In genomic region chr2:164389499-164389898, GRCm38 (mm10) we compare ENCODE assay signal across 8 mouse cellular contexts. TPM values are rescaled to one million over a fixed set of nuclear protein-coding genes. Genes with fewer than 3 reads are reported as not detected.
DNase-seq lines count a peak whose midpoint lies in the region; ATAC-seq and TF ChIP-seq lines count a peak whose summit lies in the region.

No protein-coding gene starts in this region.

- TF ChIP-seq POLR2A in cerebellum, adult 2 months (IDR thresholded peaks at IDR 0.05; ENCODE audit: borderline replicate concordance, insufficient read depth, low read length) = no peak
- TF ChIP-seq POLR2A in lung, adult 2 months (IDR thresholded peaks at IDR 0.05; ENCODE audit: borderline replicate concordance, extremely low read depth, low read depth, low read length) = no peak

- DNase-seq in cerebellum, adult 2 months = peak; percentile 78 to 89
- peak; percentile 92 for DNase-seq in forebrain, postnatal 0 days
- DNase-seq in heart, postnatal 36 days = peak; percentile 83 to 86
- peak; percentile 79 to 93 for DNase-seq in layer of hippocampus, adult 2 months (ENCODE audit: low spot score in 2 of 2)
- peak; percentile 84 for DNase-seq in lung, adult 2 months
- DNase-seq in testis, postnatal 10 days (ENCODE audit: low spot score) = peak; percentile 92

- H3K9ac ChIP-seq in forebrain, postnatal 0 days = peak overlapping the region; percentile 69
- peak overlapping the region; percentile 46 for H3K9ac ChIP-seq in neural tube, embryonic 15.5 days (replicated peaks)

- TF ChIP-seq CTCF in E14TG2a.4 (conservative IDR thresholded peaks at IDR 0.05; ENCODE audit: low read length) = peak; percentile 95
- peak; percentile 66 for TF ChIP-seq CTCF in cerebellum, adult 2 months (IDR thresholded peaks at IDR 0.05; ENCODE audit: borderline replicate concordance, insufficient read depth, low read depth, low read length)
- peak; percentile 90 for TF ChIP-seq CTCF in forebrain, postnatal 0 days (IDR thresholded peaks at IDR 0.05; ENCODE audit: low read depth)
- TF ChIP-seq CTCF in layer of hippocampus, adult 2 months (conservative IDR thresholded peaks at IDR 0.05) = peak; percentile 85
- peak; percentile 65 for TF ChIP-seq CTCF in lung, adult 2 months (IDR thresholded peaks at IDR 0.05; ENCODE audit: insufficient read depth, low read length)

- intact Hi-C loops in heart, postnatal 36 days (cut with DNase I) = loop anchor here (5.0 kb wide), 1 partner anchor 287 kb away; no protein-coding TSS in a partner anchor

- peaks cover 80% of the 10 kb centered on the region for H3K27me3 ChIP-seq in E14TG2a.4 (ENCODE audit: insufficient read depth, low read length)
- H3K27me3 ChIP-seq in cerebellum, adult 2 months (ENCODE audit: control insufficient read depth, insufficient read depth, low read length) = no peaks in the 10 kb centered on the region
- H3K27me3 ChIP-seq in forebrain, postnatal 0 days (ENCODE audit: insufficient read depth, low read length) = no peaks in the 10 kb centered on the region
- peaks cover 28% of the 10 kb centered on the region for H3K27me3 ChIP-seq in neural tube, embryonic 15.5 days (replicated peaks)

- no peak overlapping the region for H3K27ac ChIP-seq in cerebellum, adult 2 months (ENCODE audit: insufficient read depth, low read length)
- peak overlapping the region; percentile 66 for H3K27ac ChIP-seq in forebrain, postnatal 0 days (ENCODE audit: low read depth, low read length)
- peak overlapping the region; percentile 86 for H3K27ac ChIP-seq in layer of hippocampus, adult 2 months
- peak overlapping the region; percentile 75 for H3K27ac ChIP-seq in neural tube, embryonic 15.5 days (replicated peaks)

- no peaks in the 10 kb centered on the region for H3K36me3 ChIP-seq in E14TG2a.4 (ENCODE audit: insufficient read depth, low read length)
- H3K36me3 ChIP-seq in forebrain, postnatal 0 days (ENCODE audit: insufficient read depth) = no peaks in the 10 kb centered on the region
- H3K36me3 ChIP-seq in neural tube, embryonic 15.5 days = no peaks in the 10 kb centered on the region

- H3K4me2 ChIP-seq in forebrain, postnatal 0 days (ENCODE audit: low read depth) = peak overlapping the region; percentile 63
- H3K4me2 ChIP-seq in neural tube, embryonic 15.5 days = peak overlapping the region; percentile 82

- peak overlapping the region; percentile 75 for H3K4me3 ChIP-seq in E14TG2a.4 (replicated peaks; ENCODE audit: low read length)
- peak overlapping the region; percentile 70 for H3K4me3 ChIP-seq in cerebellum, adult 2 months (replicated peaks; ENCODE audit: insufficient read depth, low read depth, low read length)
- peak overlapping the region; percentile 52 for H3K4me3 ChIP-seq in forebrain, postnatal 0 days (ENCODE audit: low read depth, low read length)
- H3K4me3 ChIP-seq in layer of hippocampus, adult 2 months = peak overlapping the region; percentile 65
- peak overlapping the region; percentile 59 for H3K4me3 ChIP-seq in lung, adult 2 months (replicated peaks; ENCODE audit: extremely low read depth, low read depth, low read length)
- peak overlapping the region; percentile 54 for H3K4me3 ChIP-seq in neural tube, embryonic 15.5 days (replicated peaks)

- peak; percentile 82 for ATAC-seq in forebrain, postnatal 0 days
- peak; percentile 77 for ATAC-seq in neural tube, embryonic 15.5 days (ENCODE audit: low FRiP score)

- peaks cover 13% of the 10 kb centered on the region for H3K9me3 ChIP-seq in E14TG2a.4 (ENCODE audit: low read length)
- H3K9me3 ChIP-seq in forebrain, postnatal 0 days (ENCODE audit: low read length) = no peaks in the 10 kb centered on the region
- H3K9me3 ChIP-seq in neural tube, embryonic 15.5 days (replicated peaks) = no peaks in the 10 kb centered on the region

- WGBS in cerebellum, adult 2 months = 1% methylated on average over 30 of the region's 30 CpGs
- 3% methylated on average over 30 of the region's 30 CpGs for WGBS in forebrain, postnatal 0 days
- WGBS in lung, adult 2 months = 1% methylated on average over 30 of the region's 30 CpGs
- WGBS in neural tube, embryonic 15.5 days = under 1% methylated on average over 30 of the region's 30 CpGs

- H3K4me1 ChIP-seq in E14TG2a.4 (replicated peaks; ENCODE audit: low read depth, low read length) = peaks cover 16% of the 10 kb centered on the region
- no peaks in the 10 kb centered on the region for H3K4me1 ChIP-seq in cerebellum, adult 2 months (ENCODE audit: control insufficient read depth, insufficient read depth, low read length)
- H3K4me1 ChIP-seq in forebrain, postnatal 0 days (ENCODE audit: insufficient read depth) = no peaks in the 10 kb centered on the region
- H3K4me1 ChIP-seq in lung, adult 2 months (ENCODE audit: control insufficient read depth, insufficient read depth, low read length) = no peaks in the 10 kb centered on the region; the same call in 1 of the 2 replicates
- H3K4me1 ChIP-seq in neural tube, embryonic 15.5 days = peaks cover 26% of the 10 kb centered on the region

RNA-seq across cellular contexts. Expression of gene Slpi, which starts 0.6 kb away (rescaled TPM):
- polyA plus RNA-seq in cerebellum, adult 2 months (2012; rRNA removed) = 0.80 TPM in 1 of 2 replicates, not detected in the other
- total RNA-seq in forebrain, postnatal 0 days (2014; rRNA removed) = not detected in 2 replicates
- 0.71 and 0.77 TPM in 2 replicates for polyA plus RNA-seq in forebrain, postnatal 0 days (2015; fragmentation: Nextera tagmentation; extraction: Ambion mirVana)
- total RNA-seq in heart, postnatal 36 days (2021) = 10 to 100 TPM in 1 of 2 experiments, 1 to 10 TPM in 1; 8.0 to 11.0 TPM
- 1 to 10 TPM in 1 of 2 experiments, not detected in 1; 1.8 TPM for total RNA-seq in layer of hippocampus, adult 2 months (2021)
- polyA plus RNA-seq in lung, adult 2 months (2012; rRNA removed) = 64.8 and 662 TPM in 2 replicates
- polyA plus RNA-seq in neural tube, embryonic 15.5 days (2015; fragmentation: Nextera tagmentation; extraction: Ambion mirVana) = 0.36 and 0.43 TPM in 2 replicates

RNA-seq across cellular contexts. Expression of gene Rbpjl, which starts 13.4 kb away (rescaled TPM):
- 0.34 and 0.36 TPM in 2 replicates for polyA plus RNA-seq in cerebellum, adult 2 months (2012; rRNA removed)
- 0.46 TPM in 1 of 2 replicates, not detected in the other for total RNA-seq in forebrain, postnatal 0 days (2014; rRNA removed)
- polyA plus RNA-seq in forebrain, postnatal 0 days (2015; fragmentation: Nextera tagmentation; extraction: Ambion mirVana) = 0.17 and 0.33 TPM in 2 replicates
- not detected for total RNA-seq in heart, postnatal 36 days (2021)
- under 1 TPM; 0.07 to 0.46 TPM for total RNA-seq in layer of hippocampus, adult 2 months (2021)
- polyA plus RNA-seq in lung, adult 2 months (2012; rRNA removed) = 86.8 and 101 TPM in 2 replicates
- 0.17 and 0.61 TPM in 2 replicates for polyA plus RNA-seq in neural tube, embryonic 15.5 days (2015; fragmentation: Nextera tagmentation; extraction: Ambion mirVana)

RNA-seq across cellular contexts. Expression of gene Matn4, which starts 15.5 kb away (rescaled TPM):
- 5.5 and 5.9 TPM in 2 replicates for polyA plus RNA-seq in cerebellum, adult 2 months (2012; rRNA removed)
- total RNA-seq in forebrain, postnatal 0 days (2014; rRNA removed) = 6.2 and 6.3 TPM in 2 replicates
- 3.3 and 7.1 TPM in 2 replicates for polyA plus RNA-seq in forebrain, postnatal 0 days (2015; fragmentation: Nextera tagmentation; extraction: Ambion mirVana)
- total RNA-seq in heart, postnatal 36 days (2021) = under 1 TPM; 0.51 to 0.75 TPM
- total RNA-seq in layer of hippocampus, adult 2 months (2021) = 10 to 100 TPM; 10.3 to 11.2 TPM
- polyA plus RNA-seq in lung, adult 2 months (2012; rRNA removed) = 78.0 and 80.1 TPM in 2 replicates
- polyA plus RNA-seq in neural tube, embryonic 15.5 days (2015; fragmentation: Nextera tagmentation; extraction: Ambion mirVana) = 8.5 and 11.1 TPM in 2 replicates

RNA-seq across cellular contexts. Expression of gene Sdc4, which starts 54.2 kb away (rescaled TPM):
- 65.7 and 69.5 TPM in 2 replicates for polyA plus RNA-seq in cerebellum, adult 2 months (2012; rRNA removed)
- total RNA-seq in forebrain, postnatal 0 days (2014; rRNA removed) = 11.8 and 14.0 TPM in 2 replicates
- polyA plus RNA-seq in forebrain, postnatal 0 days (2015; fragmentation: Nextera tagmentation; extraction: Ambion mirVana) = 8.0 and 16.5 TPM in 2 replicates
- 10 to 100 TPM; 20.6 to 20.7 TPM for total RNA-seq in heart, postnatal 36 days (2021)
- 100 to 1,000 TPM; 122 to 137 TPM for total RNA-seq in layer of hippocampus, adult 2 months (2021)
- polyA plus RNA-seq in lung, adult 2 months (2012; rRNA removed) = 75.1 and 91.1 TPM in 2 replicates
- polyA plus RNA-seq in neural tube, embryonic 15.5 days (2015; fragmentation: Nextera tagmentation; extraction: Ambion mirVana) = 9.0 and 26.2 TPM in 2 replicates

RNA-seq across cellular contexts. Expression of gene Svs5, which starts 57.0 kb away (rescaled TPM):
- 0.20 TPM in 1 of 2 replicates, not detected in the other for polyA plus RNA-seq in cerebellum, adult 2 months (2012; rRNA removed)
- total RNA-seq in forebrain, postnatal 0 days (2014; rRNA removed) = not detected in 2 replicates
- polyA plus RNA-seq in forebrain, postnatal 0 days (2015; fragmentation: Nextera tagmentation; extraction: Ambion mirVana) = not detected in 2 replicates
- total RNA-seq in heart, postnatal 36 days (2021) = not detected
- not detected for total RNA-seq in layer of hippocampus, adult 2 months (2021)
- polyA plus RNA-seq in lung, adult 2 months (2012; rRNA removed) = not detected in 2 replicates
- polyA plus RNA-seq in neural tube, embryonic 15.5 days (2015; fragmentation: Nextera tagmentation; extraction: Ambion mirVana) = not detected in 2 replicates

Comparison
In these comparisons a context has a peak if more than half of its experiments do, and no peak if none do; other contexts are left out.
1. RNA of gene Slpi, which starts 0.6 kb away (polyA plus RNA-seq): 64.8 to 662 TPM in lung, adult 2 months; 0.80 TPM in cerebellum, adult 2 months, 0.71 to 0.77 TPM in forebrain, postnatal 0 days and 0.36 to 0.43 TPM in neural tube, embryonic 15.5 days; every median in the first group is over 10 times any median in the second.
2. RNA of gene Rbpjl, which starts 13.4 kb away (polyA plus RNA-seq): 86.8 to 101 TPM in lung, adult 2 months; 0.34 to 0.36 TPM in cerebellum, adult 2 months, 0.17 to 0.33 TPM in forebrain, postnatal 0 days and 0.17 to 0.61 TPM in neural tube, embryonic 15.5 days; every median in the first group is over 10 times any median in the second.
3. Peak in every context shown above with its lines, with median percentiles within 50 percentile points of each other: H3K4me3 ChIP-seq, CTCF ChIP-seq and DNase-seq.